Mouse (Mus musculus) embryonic facial prominence, embryonic 15.5 days (tissue): Measurements from ENCODE around the gene Dnajb13. TPM values are rescaled to one million over a fixed set of nuclear protein-coding genes. Genes with fewer than 3 reads are reported as not detected.

Experiments
- ATAC-seq: fragments of 200-750 bp; cut with Nextera tagmentation; 2 replicates; pipeline ENCODE4 v1.8.0; 2017; ENCODE audit warnings: low read depth, moderate TSS enrichment; ENCODE audit not compliant: insufficient number of reproducible peaks, low FRiP score, low TSS enrichment
- H3K27ac ChIP-seq: fragments of 300-500 bp; sonication (generic); replicated peaks from 2 replicates; pipeline ENCODE4 v1.5.1; 2015; ENCODE audit warnings: mild to moderate bottlenecking, inconsistent platforms
- H3K27me3 ChIP-seq: fragments of 300-500 bp; sonication (generic); 2 replicates; pipeline ENCODE4 v1.6.1; 2015; ENCODE audit warnings: inconsistent platforms
- H3K36me3 ChIP-seq: fragments of 300-500 bp; sonication (generic); 2 replicates; pipeline ENCODE4 v1.6.1; 2015; ENCODE audit warnings: mild to moderate bottlenecking, inconsistent platforms
- H3K4me1 ChIP-seq: fragments of 300-500 bp; sonication (generic); 2 replicates; pipeline ENCODE4 v1.6.1; 2015; ENCODE audit warnings: inconsistent platforms
- H3K4me2 ChIP-seq: fragments of 300-500 bp; sonication (generic); replicated peaks from 2 replicates; pipeline ENCODE4 v1.6.1; 2015; ENCODE audit warnings: mild to moderate bottlenecking, inconsistent platforms
- H3K4me3 ChIP-seq: fragments of 300-500 bp; sonication (generic); replicated peaks from 2 replicates; pipeline ENCODE4 v1.5.1; 2015; ENCODE audit warnings: mild to moderate bottlenecking, inconsistent platforms
- H3K9ac ChIP-seq: fragments of 300-500 bp; sonication (generic); 2 replicates; pipeline ENCODE4 v1.6.1; 2015; ENCODE audit warnings: inconsistent platforms
- H3K9me3 ChIP-seq: fragments of 300-500 bp; sonication (generic); replicated peaks from 2 replicates; pipeline ENCODE4 v1.6.1; 2016; ENCODE audit warnings: inconsistent platforms
- WGBS: fragments of 180-500 bp; shearing (Covaris S2); methylation state at CpG from one replicate; pipeline ENCODE4 v1.1.7; 2015; 5-methylcytosine and 5-hydroxymethylcytosine counted together
- polyA plus RNA-seq: library from polyadenylated mRNA; unstranded; fragments of >200 nt; fragmentation: Nextera tagmentation; extraction: Ambion mirVana; gene quantifications from 2 replicates; pipeline ENCODE4 v1.2.1, GENCODE M21; 2015

Gene Dnajb13
- polyA plus RNA-seq, 1 experiment from 2014 or later, result 9.8 TPM

DNA sequence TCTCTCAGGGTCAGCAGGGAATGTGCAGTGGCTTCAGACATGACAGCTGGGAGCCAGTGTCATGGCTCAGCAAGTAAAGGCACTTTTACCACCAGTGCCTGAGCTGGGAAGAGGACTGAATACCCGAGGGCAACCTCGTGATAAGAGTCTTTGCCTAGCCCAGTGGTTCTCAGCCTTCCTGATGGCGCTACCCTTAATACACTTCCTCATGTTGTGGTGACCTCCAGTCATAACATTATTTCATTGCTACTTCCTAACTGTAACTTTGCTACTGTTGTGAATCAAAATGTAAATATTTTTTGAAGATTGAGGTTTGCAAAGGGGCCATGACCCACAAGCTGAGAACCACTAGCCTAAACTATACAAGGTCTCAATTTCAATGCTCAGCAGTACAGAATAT, 6.1 kb downstream of the Dnajb13 start:
- H3K4me2 ChIP-seq, result no peak overlapping the region
- H3K27me3 ChIP-seq, result no peaks in the 10 kb centered on the region; the same call in 1 of the 2 replicates
- no peak overlapping the region for H3K4me3 ChIP-seq
- no peaks in the 10 kb centered on the region for H3K36me3 ChIP-seq
- H3K27ac ChIP-seq, result no peak overlapping the region
- ATAC-seq, result no peak
- no peak overlapping the region for H3K9ac ChIP-seq
- no peaks in the 10 kb centered on the region for H3K4me1 ChIP-seq
- H3K9me3 ChIP-seq, result no peaks in the 10 kb centered on the region
- WGBS, result 70% methylated on average over 3 of the region's 3 CpGs

DNA sequence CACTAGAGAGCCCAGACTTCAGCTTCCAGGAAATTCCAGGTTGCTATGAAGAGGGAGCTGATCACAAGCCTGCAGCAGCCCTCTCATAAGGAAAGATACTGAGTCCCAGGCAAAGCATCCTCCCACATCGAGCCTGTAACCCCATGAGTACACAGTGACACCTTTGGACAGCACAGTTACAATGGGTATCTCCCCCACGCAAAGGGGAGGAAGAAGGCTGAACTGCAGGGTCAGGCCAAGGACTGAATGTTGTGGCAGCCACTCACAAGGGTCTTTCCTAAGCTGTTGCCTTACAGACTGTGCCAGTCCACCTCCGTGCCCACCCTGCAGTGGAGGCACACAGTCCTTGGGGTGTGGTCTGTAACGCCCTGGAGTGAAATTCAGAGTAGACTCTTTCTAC, 8.3 kb downstream of the Dnajb13 start:
- WGBS, result 64% methylated on average over 4 of the region's 4 CpGs
- Histone ChIP-seq H3K36me3 (no peaks in the 10 kb centered on the region), H3K9me3 (no peaks in the 10 kb centered on the region)

DNA sequence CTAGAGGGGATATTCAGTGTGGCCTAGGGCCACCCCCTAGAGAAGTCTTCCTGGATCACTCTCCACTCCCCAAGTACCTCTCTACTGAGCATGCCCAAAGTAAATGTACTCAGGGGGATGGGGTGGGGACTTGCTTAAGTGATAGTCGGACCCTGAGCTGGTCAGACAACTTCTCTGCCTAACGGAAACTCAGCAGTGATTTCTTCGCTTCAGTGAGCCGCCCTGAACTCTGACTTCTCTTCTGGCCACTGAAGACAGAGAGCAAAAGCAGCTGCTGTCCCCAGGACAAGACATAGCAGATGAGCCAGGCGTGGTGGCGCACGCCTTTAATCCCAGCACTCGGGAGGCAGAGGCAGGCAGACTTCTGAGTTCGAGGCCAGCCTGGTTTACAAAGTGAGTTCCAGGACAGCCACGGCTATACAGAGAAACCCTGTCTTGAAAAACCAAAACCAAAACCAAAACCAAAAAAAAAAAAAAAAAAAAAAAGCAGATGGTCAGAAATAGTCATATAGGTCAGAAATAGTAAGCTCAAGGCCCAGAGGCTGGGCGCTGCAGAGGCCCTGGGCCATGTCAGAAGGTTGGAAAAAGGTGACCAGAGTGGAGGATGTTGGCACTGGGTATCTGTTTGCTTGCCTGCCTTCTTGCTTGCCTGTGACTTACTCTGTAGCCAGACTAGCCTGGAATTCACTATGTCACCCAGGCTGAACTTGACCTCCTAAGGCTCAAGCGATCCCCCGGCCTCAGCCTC, 9.8 kb downstream of the Dnajb13 start:
- Histone ChIP-seq H3K9ac (no peak overlapping the region), H3K27ac (no peak overlapping the region), H3K9me3 (no peaks in the 10 kb centered on the region), H3K36me3 (0 out of 2 replicates have a peak, but pooled peaks cover under 1% of the 10 kb centered on the region), H3K27me3 (no peaks in the 10 kb centered on the region; the same call in 1 of the 2 replicates), H3K4me1 (no peaks in the 10 kb centered on the region), H3K4me2 (no peak overlapping the region), H3K4me3 (no peak overlapping the region)
- no peak for ATAC-seq
- WGBS, result 76% methylated on average over 13 of the region's 13 CpGs

More for the DNA sequence above, 8.3 kb downstream of the Dnajb13 start:
- no peaks in the 10 kb centered on the region for H3K4me1 ChIP-seq
- no peaks in the 10 kb centered on the region; the same call in 1 of the 2 replicates for H3K27me3 ChIP-seq
- no peak overlapping the region for H3K4me3 ChIP-seq
- no peak overlapping the region for H3K27ac ChIP-seq
- no peak overlapping the region for H3K4me2 ChIP-seq
- H3K9ac ChIP-seq, result no peak overlapping the region
- no peak for ATAC-seq

DNA sequence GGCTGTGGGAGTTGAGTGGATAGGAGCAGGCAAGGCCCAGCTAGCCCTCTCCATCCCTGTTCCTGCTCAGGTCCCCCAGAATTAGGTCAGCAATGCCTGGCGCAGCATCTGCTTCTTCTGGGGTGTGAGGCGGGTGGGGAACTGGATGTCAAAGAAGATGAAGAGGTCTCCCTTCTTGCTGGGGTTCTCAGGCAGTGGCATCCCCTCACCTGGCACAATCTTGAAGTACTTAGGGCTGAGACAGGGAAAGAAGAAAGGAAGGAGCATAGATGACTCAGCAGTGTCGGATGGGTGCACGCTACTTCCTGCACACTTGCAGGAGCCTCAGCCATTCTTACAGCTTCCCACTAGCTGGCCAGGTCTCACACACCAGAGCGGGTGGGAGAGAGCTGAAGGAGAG, 11.7 kb downstream of the Dnajb13 start:
- Histone ChIP-seq H3K4me3 (no peak overlapping the region), H3K4me2 (no peak overlapping the region), H3K36me3 (peaks cover 15% of the 10 kb centered on the region; the same call in 1 of the 2 replicates), H3K27ac (no peak overlapping the region), H3K9ac (no peak overlapping the region), H3K4me1 (no peaks in the 10 kb centered on the region), H3K27me3 (no peaks in the 10 kb centered on the region; the same call in 1 of the 2 replicates), H3K9me3 (no peaks in the 10 kb centered on the region)
- ATAC-seq, result no peak
- WGBS, result 87% methylated on average over 5 of the region's 5 CpGs

DNA sequence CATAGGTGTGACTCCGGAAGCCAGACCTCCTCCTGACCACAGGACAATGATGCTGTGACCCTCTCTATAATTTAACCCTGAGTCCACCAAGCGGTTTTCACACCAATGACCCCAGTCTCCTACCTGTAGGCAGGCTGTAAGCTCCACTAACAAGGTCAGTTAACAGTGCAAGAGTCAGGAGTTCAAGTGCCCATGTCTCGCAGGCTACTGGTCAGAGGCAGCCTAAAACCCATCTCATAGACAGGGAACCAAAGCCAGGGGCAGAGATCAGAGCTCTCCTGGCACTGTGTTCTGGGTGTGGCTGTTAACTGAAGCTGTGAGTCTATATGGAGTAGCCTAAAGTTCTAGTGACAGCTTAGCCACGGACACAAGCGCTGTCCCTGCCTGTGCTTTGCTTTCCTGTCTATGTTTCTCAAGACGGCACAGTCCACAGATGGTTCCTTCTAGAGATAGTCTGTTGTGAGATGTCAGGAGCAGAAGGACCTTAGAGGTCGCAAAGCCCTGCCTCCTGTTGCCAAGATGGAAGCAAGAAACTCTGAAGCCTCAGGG, 12.3 kb downstream of the Dnajb13 start:
- ATAC-seq, result no peak
- H3K9me3 ChIP-seq, result no peaks in the 10 kb centered on the region
- H3K4me3 ChIP-seq, result no peak overlapping the region
- peaks cover 21% of the 10 kb centered on the region; the same call in 1 of the 2 replicates for H3K36me3 ChIP-seq
- WGBS, result 72% methylated on average over 7 of the region's 7 CpGs
- H3K4me1 ChIP-seq, result no peaks in the 10 kb centered on the region
- H3K27ac ChIP-seq, result no peak overlapping the region
- H3K27me3 ChIP-seq, result no peaks in the 10 kb centered on the region; the same call in 1 of the 2 replicates
- no peak overlapping the region for H3K9ac ChIP-seq
- H3K4me2 ChIP-seq, result no peak overlapping the region

DNA sequence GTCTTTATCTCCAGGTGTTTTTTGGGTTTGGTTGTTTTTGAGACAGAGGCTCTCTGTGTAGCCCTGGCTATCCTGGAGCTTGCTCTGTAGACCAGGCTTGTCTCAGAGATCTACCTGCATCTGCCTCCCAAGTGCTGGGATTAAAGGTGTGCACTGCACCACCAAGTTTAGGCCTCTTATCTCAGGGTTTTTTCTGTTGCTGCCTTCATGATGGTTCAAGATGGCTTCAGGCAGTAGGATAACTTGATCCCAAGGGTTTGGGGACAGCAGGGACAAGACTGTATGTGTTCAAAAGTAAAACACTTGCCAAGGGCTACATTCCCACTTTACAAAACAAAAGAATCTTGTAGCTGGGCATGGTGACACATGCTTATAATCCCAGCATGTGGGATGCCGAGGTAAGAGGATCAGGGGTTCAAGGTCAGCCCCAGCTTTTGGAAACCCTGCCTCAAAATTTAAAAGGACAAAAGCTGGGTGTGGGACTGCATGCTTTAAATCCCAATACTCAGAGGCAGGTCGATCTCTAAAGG, 12.9 kb downstream of the Dnajb13 start:
- 53% methylated on average over 2 of the region's 2 CpGs for WGBS

DNA sequence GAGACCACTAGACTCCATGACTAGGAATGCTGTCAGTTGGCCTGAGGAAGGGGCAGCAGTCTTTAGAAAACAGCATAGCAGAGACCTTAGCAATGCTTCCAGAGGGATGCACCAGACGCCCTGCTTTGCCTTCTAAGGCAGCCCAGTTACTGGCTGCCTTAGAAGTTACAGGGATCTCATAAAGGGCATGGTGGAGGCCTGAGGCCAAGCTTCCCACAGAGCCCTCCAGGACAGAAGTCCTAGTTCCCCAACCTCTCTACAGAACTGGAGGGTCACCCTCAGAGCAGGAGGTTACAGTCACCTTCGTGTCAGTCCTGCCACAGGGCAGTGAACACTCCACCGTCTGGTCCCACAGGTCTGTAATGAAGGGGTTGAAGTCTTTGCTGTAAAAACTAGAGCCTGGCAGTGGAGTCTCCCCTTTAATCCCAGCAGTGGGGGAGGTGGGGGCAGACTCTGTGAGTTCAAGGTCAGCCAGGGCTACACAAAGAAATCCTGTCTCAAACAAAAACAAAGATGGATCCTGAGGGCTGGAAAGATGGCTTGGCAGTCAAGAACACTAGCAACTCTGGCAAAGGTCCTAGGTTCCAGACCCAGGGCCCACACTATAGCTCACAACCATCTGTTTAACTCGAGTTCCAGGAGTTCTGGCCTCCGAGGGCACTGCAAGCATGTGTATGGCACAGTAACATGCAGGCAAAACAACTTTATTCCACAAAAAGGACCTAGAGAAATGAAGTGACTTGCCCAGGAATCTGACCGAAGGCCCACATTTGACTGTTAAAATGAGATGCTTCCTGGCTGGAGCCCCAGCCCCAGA, 13.5 kb downstream of the Dnajb13 start:
- no peak overlapping the region for H3K27ac ChIP-seq
- H3K27me3 ChIP-seq, result no peaks in the 10 kb centered on the region; the same call in 1 of the 2 replicates
- H3K4me3 ChIP-seq, result no peak overlapping the region
- no peaks in the 10 kb centered on the region for H3K9me3 ChIP-seq
- no peak overlapping the region for H3K4me2 ChIP-seq
- 70% methylated on average over 6 of the region's 6 CpGs for WGBS
- ATAC-seq, result no peak
- H3K9ac ChIP-seq, result no peak overlapping the region
- peaks cover 8% of the 10 kb centered on the region for H3K4me1 ChIP-seq
- H3K36me3 ChIP-seq, result peaks cover 28% of the 10 kb centered on the region; the same call in 1 of the 2 replicates

More for the DNA sequence above, 12.9 kb downstream of the Dnajb13 start:
- Histone ChIP-seq H3K9me3 (no peaks in the 10 kb centered on the region), H3K4me2 (no peak overlapping the region), H3K27me3 (no peaks in the 10 kb centered on the region; the same call in 1 of the 2 replicates), H3K9ac (no peak overlapping the region), H3K4me1 (0 out of 2 replicates have a peak, but pooled peaks cover 1% of the 10 kb centered on the region), H3K4me3 (no peak overlapping the region), H3K27ac (no peak overlapping the region), H3K36me3 (peaks cover 25% of the 10 kb centered on the region; the same call in 1 of the 2 replicates)
- ATAC-seq, result no peak

DNA sequence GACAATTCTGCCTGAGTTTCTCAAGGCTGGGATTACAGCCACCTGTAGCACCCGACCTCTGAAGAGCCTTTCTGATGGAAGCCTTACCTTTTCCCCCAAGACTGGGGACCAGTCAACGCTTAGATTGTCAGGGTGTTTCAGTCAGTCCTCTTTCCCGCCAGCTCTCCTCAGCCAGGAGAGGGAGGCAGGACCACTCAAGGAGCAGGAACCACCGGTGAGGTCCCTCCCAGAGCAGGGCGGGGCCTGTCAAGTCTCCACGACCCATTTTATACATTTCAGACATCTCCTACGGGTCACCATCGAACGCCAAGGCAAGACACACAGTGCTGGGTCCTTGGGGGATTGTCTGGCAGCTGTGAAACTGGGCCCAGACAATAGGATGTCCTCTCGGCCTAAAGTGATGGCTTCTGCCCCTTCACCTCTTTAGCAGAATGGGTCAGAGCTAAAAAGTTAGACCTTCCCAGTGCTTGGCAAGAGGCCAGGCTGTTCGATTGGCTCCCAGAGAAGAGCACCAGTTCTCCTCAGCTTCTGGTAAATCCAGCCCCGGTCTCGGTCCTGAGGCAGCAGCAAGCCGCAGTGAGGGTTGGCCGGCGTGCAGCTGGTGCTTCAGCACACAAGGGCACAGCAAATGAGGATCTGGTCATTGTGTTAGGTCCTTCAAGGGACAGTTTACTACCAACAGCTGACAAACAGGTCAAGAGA, 14.3 kb downstream of the Dnajb13 start:
- Histone ChIP-seq H3K27me3 (no peaks in the 10 kb centered on the region), H3K4me2 (no peak overlapping the region), H3K9me3 (no peaks in the 10 kb centered on the region), H3K4me3 (no peak overlapping the region), H3K4me1 (peaks cover 16% of the 10 kb centered on the region), H3K27ac (no peak overlapping the region), H3K9ac (no peak overlapping the region), H3K36me3 (peaks cover 28% of the 10 kb centered on the region; the same call in 1 of the 2 replicates)
- no peak for ATAC-seq
- 71% methylated on average over 16 of the region's 16 CpGs for WGBS

DNA sequence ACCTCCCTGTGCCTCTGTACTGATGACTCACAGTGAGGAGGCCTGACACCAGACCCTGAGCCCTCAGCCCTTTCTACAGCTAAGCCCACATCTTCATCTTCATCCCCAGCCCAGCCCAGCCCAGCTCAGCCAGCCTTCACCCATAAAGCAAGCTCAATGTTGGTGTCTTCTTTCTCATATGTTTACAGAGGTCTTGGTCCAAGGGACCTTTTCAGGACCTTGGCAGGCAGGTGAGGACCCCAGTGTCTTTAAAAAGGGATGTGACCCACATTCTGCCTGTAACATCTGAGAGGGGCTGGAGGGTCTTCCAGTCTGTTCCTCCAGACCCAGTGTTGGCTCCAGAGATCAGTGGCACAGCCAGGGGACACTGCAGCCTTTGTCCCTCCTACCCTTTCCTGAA, 15.3 kb downstream of the Dnajb13 start:
- no peak for ATAC-seq
- Histone ChIP-seq H3K4me3 (no peak overlapping the region), H3K9ac (no peak overlapping the region), H3K27ac (no peak overlapping the region), H3K9me3 (no peaks in the 10 kb centered on the region), H3K27me3 (no peaks in the 10 kb centered on the region), H3K36me3 (peaks cover 28% of the 10 kb centered on the region; the same call in 1 of the 2 replicates), H3K4me2 (no peak overlapping the region), H3K4me1 (peaks cover 24% of the 10 kb centered on the region)

DNA sequence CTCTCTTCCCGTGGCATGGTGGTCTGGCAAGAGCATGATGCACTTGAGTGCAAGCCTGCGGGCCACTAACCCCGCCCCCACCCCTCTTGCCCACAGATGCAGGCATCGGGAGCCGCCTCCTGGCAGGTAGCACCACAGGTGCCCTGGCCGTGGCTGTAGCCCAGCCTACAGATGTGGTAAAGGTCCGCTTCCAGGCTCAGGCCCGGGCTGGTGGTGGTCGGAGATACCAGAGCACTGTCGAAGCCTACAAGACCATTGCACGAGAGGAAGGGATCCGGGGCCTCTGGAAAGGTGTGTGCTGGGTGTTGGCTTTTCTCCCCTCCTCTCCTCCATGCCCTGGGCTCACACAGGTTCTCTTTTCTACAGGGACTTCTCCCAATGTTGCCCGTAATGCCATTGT, 16.8 kb downstream of the Dnajb13 start:
- Histone ChIP-seq H3K9me3 (no peaks in the 10 kb centered on the region), H3K27ac (no peak overlapping the region), H3K36me3 (peaks cover 28% of the 10 kb centered on the region; the same call in 1 of the 2 replicates), H3K4me1 (peaks cover 39% of the 10 kb centered on the region), H3K9ac (no peak overlapping the region), H3K4me2 (no peak overlapping the region), H3K4me3 (no peak overlapping the region), H3K27me3 (no peaks in the 10 kb centered on the region)
- 91% methylated on average over 13 of the region's 13 CpGs for WGBS
- no peak for ATAC-seq
